Mouse (Mus musculus) thymus, postnatal 25 days (tissue): Measurements from ENCODE around the gene Mylk.

Experiments used
- DNase-seq: peaks from one replicate; pipeline ENCODE4 v3.0.0; 2022

Gene Mylk

DNA sequence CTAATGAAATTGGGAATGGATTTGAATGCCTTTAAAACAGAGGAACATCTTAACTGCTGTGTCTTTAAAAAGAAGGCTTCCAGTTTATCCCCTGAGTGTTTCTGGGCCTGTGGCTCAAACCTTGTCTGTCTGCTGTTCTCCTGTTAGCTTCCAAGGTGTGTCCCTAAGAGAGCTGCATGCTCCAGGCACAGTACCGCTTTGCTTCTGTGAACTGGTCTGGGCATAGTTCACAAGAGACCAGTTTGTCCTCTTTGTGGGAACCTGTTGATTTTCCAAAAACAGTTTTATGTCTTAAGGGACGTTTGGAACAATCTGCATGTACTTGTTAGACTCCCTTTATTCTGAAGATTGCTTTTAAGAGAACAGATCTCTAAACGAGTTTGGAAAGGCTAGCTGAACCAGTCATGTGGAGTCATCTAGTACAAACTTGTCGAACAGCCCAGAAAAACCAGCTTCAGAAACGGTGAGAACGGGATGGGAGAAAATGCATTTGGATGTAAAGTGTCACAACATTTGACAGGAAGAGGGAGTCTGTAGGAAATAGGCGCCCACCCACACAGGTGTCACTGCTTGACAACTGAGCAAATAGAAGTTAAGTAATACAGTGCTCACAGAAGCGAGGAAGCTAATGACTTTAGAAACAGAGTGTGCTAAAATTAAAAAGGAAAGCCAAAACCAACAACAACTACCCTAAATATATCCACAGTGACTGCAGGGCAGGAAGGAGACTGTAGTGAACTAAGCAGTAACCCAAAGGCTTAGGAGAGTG, 289.0 kb downstream of the Mylk start:
- DNase-seq, result no peak

GRCm38 (mm10) chr16:35034971-35035370, 290.0 kb downstream of the Mylk start:
- DNase-seq, result no peak

DNA sequence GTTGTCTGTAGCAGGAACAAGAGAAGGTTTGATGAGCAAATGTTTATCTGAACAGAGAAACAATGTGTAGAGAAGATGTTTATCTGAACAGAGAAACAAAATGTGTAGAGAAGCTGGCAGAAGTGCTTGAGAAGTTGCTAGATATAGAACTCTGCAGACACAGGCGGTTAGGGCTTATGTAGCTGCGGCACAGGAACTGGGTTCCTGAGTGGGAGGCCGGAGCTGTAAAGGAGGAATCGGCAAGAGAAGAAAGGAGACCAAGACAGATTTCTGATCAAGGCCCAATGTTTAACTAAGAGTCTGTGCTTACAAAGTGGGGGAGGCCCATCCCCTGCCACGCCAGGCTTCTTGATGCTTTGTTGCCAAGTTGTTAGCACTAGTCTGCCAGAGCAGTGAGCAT, 291.7 kb downstream of the Mylk start:
- no peak for DNase-seq

GRCm38 (mm10) chr16:35038343-35039057, 293.5 kb downstream of the Mylk start:
- no peak for DNase-seq

DNA sequence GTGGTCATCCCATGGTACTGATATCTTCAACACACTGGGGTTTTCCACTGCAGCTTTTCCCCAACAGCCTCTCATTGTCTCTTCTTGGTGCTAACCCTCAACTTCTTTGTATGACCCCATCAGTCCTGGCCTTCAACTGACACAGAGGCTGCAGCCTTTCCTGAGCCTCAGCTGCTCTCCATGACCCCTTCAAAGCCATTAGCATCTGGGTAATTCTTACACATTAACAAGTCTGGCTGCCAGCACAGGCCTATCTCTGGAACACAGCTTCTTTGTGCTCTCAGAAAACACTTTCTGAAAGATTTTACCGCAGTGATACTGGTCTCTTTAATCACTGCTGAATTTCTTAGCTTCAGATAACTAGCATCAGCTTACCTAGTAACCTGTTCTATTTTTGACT, 295.1 kb downstream of the Mylk start:
- no peak for DNase-seq

- no peak for DNase-seq
Observed at GRCm38 (mm10) chr16:35041001-35041400, 296.0 kb downstream of the Mylk start.

DNA sequence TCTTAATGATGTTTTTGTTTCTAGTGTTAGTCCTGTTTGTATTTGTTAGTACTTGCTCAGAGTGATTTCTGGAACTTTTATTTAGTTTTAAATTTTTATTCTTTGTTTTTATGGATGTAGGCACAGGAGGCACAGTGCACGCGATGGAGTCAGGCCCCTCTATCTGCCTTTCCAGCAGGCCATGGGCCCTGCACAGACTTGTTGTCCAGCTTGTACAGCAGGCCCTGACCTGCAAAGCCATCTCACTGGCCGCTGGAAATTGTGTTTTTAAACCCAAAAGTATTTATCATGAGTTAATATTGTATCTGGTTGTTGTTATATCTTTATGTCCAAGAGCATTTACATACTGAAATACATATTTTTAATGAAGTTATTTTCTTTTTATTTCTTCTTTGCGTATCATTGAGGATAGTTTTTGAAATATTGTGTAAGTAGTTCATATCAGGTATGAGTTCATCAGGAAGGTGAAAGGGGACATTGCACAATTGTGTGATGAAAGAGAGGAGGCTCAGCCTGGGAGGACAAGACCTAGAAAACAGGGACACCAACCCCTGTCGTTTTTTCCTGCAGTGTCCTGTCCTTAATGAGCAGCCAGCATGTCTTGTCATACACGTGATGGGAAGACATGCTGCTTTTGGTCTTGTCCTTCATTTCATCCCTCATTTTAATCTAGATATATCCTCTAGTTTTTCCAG, 301.2 kb downstream of the Mylk start:
- DNase-seq, result no peak

DNA sequence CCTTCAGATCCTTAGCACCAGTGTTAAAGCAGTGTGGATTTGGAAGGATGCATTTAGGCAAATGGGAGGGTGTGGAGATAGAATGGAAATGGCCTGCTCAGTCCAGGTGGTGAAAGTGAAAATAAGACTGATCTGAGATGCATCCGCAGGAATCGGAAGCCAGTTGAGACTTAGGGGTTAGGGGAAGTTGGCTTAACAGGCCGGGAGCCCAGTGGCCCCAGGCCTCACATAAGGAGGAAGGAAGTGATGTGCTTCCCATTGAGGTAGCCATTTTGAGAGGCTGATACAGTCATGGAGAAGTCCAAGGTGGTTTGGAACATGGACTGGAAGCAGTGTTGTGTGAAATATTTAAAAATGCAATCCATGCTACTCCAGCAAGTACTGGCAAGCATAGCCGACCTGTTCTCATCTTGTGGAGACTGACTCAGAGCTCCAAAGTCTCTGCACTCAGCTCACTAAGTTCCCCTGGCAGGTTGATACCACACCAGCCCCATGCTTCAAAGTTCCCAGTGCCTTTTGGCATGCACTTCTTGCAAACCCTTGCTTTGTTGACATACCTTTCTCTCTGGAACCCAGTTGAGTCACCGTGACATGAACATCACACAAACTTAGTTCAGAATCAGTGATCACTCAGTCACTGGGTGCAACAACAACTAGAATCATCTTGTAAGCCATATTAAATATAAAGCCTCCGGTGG, 302.4 kb downstream of the Mylk start:
- DNase-seq, result no peak

- no peak for DNase-seq
Observed at GRCm38 (mm10) chr16:35051066-35051465, 306.1 kb downstream of the Mylk start.
